Mouse (Mus musculus) left cerebral cortex, adult 2 months (tissue): ENCODE measurements at regions not wholly inside any gene's neighbourhood (a gene's known extent, or its start where the extent isn't known, plus 50 kb on each side); places are given as distances from the start of the nearest gene placed in this dataset.

Experiments
- DNase-seq, 2 experiments: peaks; one replicate each; pipeline ENCODE4 v3.0.0; 2021 to 2022; ENCODE audit warnings: low spot score in 2 of 2, mixed read lengths in 1 of 2; ENCODE audit errors: extremely low spot score in 1 of 2
- H3K27ac ChIP-seq: fragments of 200-600 bp; 2 replicates; pipeline ENCODE4 v1.8.1; 2022
- H3K4me3 ChIP-seq: fragments of 200-600 bp; 2 replicates; pipeline ENCODE4 v1.8.1; 2022
- CTCF ChIP-seq: fragments of 200-600 bp; IDR thresholded peaks from 2 replicates; pipeline ENCODE4 v1.8.1; 2022; ENCODE audit warnings: antibody characterized with exemption, mild to moderate bottlenecking, moderate library complexity
- intact Hi-C: fragments of 180-260 bp; cut with DNase I; formaldehyde crosslinking; loops from one replicate; pipeline ENCODE4 v1.15.1; 2025

GRCm38 (mm10) chr9:113026904-113027193 is 681.2 kb downstream of the Pdcd6ip start:
- no peak for TF ChIP-seq CTCF
- intact Hi-C loops, result loop anchor here (5.0 to 10.0 kb wide), 4 partner anchors 148 to 792 kb away; partner anchors contain the start of gene Arpp21
- DNase-seq, result peak in 1 of 2 experiments; percentile 31
- H3K4me3 ChIP-seq, result no peak overlapping the region
- H3K27ac ChIP-seq, result peak overlapping the region; percentile 85

GRCm38 (mm10) chr9:113026096-113026903 is 681.8 kb downstream of the Pdcd6ip start:
- TF ChIP-seq CTCF, result no peak
- intact Hi-C loops, result loop anchor here (5.0 to 10.0 kb wide), 4 partner anchors 149 to 791 kb away; partner anchors contain the start of gene Arpp21

GRCm38 (mm10) chr9:113021866-113022645 is 686.0 kb downstream of the Pdcd6ip start:
- TF ChIP-seq CTCF, result no peak
- intact Hi-C loops, result loop anchor here (10.0 kb wide), 3 partner anchors 153 to 787 kb away; partner anchors contain the start of gene Arpp21
- Histone ChIP-seq H3K27ac (peak overlapping the region; percentile 63; the same call in 1 of the 2 replicates), H3K4me3 (no peak overlapping the region)
- no peak for DNase-seq

More at GRCm38 (mm10) chr9:113026096-113026903, 681.8 kb downstream of the Pdcd6ip start:
- DNase-seq, result no peak
- Histone ChIP-seq H3K27ac (peak overlapping the region; percentile 85), H3K4me3 (no peak overlapping the region)

GRCm38 (mm10) chr9:113019576-113019975 is 688.5 kb downstream of the Pdcd6ip start:
- TF ChIP-seq CTCF, result no peak
- intact Hi-C loops, result loop anchor here (5.0 kb wide), 1 partner anchor 228 kb away; no protein-coding TSS in a partner anchor
- Histone ChIP-seq H3K27ac (peak overlapping the region; percentile 86), H3K4me3 (no peak overlapping the region)
- no peak for DNase-seq

- no peak for TF ChIP-seq CTCF
- intact Hi-C loops, result no loop called here
- no peak for DNase-seq
- Histone ChIP-seq H3K27ac (no peak overlapping the region), H3K4me3 (no peak overlapping the region)
Measured at GRCm38 (mm10) chr9:113008106-113008505, 700.0 kb downstream of the Pdcd6ip start.

- no peak for TF ChIP-seq CTCF
- Histone ChIP-seq H3K27ac (no peak overlapping the region), H3K4me3 (no peak overlapping the region)
- intact Hi-C loops, result no loop called here
- DNase-seq, result no peak
Measured at GRCm38 (mm10) chr9:112996204-112996603, 711.9 kb downstream of the Pdcd6ip start.

GRCm38 (mm10) chr9:112994774-112995173 is 713.3 kb downstream of the Pdcd6ip start:
- no peak for TF ChIP-seq CTCF
- DNase-seq, result no peak

GRCm38 (mm10) chr9:112993627-112994026 is 714.4 kb downstream of the Pdcd6ip start:
- Histone ChIP-seq H3K4me3 (no peak overlapping the region), H3K27ac (no peak overlapping the region)
- intact Hi-C loops, result no loop called here
- DNase-seq, result no peak
- no peak for TF ChIP-seq CTCF

More at GRCm38 (mm10) chr9:112994774-112995173, 713.3 kb downstream of the Pdcd6ip start:
- intact Hi-C loops, result no loop called here
- no peak overlapping the region for H3K27ac ChIP-seq
- no peak overlapping the region for H3K4me3 ChIP-seq

GRCm38 (mm10) chr9:112992937-112993336 is 715.1 kb downstream of the Pdcd6ip start:
- DNase-seq, result no peak
- H3K27ac ChIP-seq, result no peak overlapping the region
- no peak for TF ChIP-seq CTCF
- intact Hi-C loops, result no loop called here
- no peak overlapping the region for H3K4me3 ChIP-seq

GRCm38 (mm10) chr9:112983353-112983752 is 724.7 kb downstream of the Pdcd6ip start:
- DNase-seq, result no peak
- no peak overlapping the region for H3K4me3 ChIP-seq
- TF ChIP-seq CTCF, result no peak
- H3K27ac ChIP-seq, result no peak overlapping the region
- intact Hi-C loops, result no loop called here

GRCm38 (mm10) chr9:112951567-112951966 is 715.8 kb upstream of the Arpp21 start:
- no peak for DNase-seq
- TF ChIP-seq CTCF, result no peak
- intact Hi-C loops, result no loop called here
- Histone ChIP-seq H3K4me3 (no peak overlapping the region), H3K27ac (no peak overlapping the region)

GRCm38 (mm10) chr9:112950056-112950455 is 714.3 kb upstream of the Arpp21 start:
- DNase-seq, result no peak
- intact Hi-C loops, result no loop called here
- no peak for TF ChIP-seq CTCF
- H3K4me3 ChIP-seq, result no peak overlapping the region
- no peak overlapping the region for H3K27ac ChIP-seq
